Mouse (Mus musculus) CH12.LX (cell line): ENCODE results near the gene Bmpr2. TPM values are rescaled to one million over a fixed set of nuclear protein-coding genes. Genes with fewer than 3 reads are reported as not detected.

ENCODE experiments used
- DNase-seq: peaks from one replicate; pipeline ENCODE4 v3.0.0-alpha.2; 2013; ENCODE audit errors: extremely low read depth
- H3K27ac ChIP-seq: 2 replicates; pipeline ENCODE4 v1.5.1; 2012; ENCODE audit warnings: low read depth, mild to moderate bottlenecking, control low read depth, moderate library complexity; ENCODE audit not compliant: insufficient read depth
- H3K27me3 ChIP-seq: replicated peaks from 2 replicates; pipeline ENCODE3; 2012; ENCODE audit warnings: inconsistent platforms
- H3K36me3 ChIP-seq, 2 experiments: replicated peaks in 1 of 2; 2 replicates each; pipeline versions ENCODE3 to v1.6.1; 2012; ENCODE audit warnings: inconsistent platforms in 1 of 2, low read length in 1 of 2, mild to moderate bottlenecking in 1 of 2, mixed read lengths in 1 of 2, moderate library complexity in 1 of 2; ENCODE audit not compliant: control insufficient read depth in 1 of 2, insufficient read depth in 1 of 2
- H3K4me1 ChIP-seq, 2 experiments: 2 replicates each; pipeline ENCODE4 v1.6.1; 2012; ENCODE audit warnings: inconsistent platforms in 1 of 2, moderate library complexity in 1 of 2; ENCODE audit not compliant: insufficient read depth in 2 of 2, control insufficient read depth in 1 of 2
- H3K4me2 ChIP-seq: 2 replicates; pipeline ENCODE4 v1.6.1; 2012; ENCODE audit warnings: low read depth, mild to moderate bottlenecking, control low read depth; ENCODE audit not compliant: poor library complexity, insufficient read depth, severe bottlenecking
- H3K4me3 ChIP-seq, 3 experiments: fragments of 150-350 bp in 1 of 3; sonication (generic) in 1 of 3; replicated peaks in 1 of 3; 2 replicates each; pipeline versions ENCODE3 to v1.5.1; 2011 to 2012; ENCODE audit warnings: low read depth in 2 of 3, low read length in 2 of 3, mild to moderate bottlenecking in 2 of 3, moderate library complexity in 2 of 3, control low read depth in 1 of 3, improper control_type of control experiment in 1 of 3, inconsistent platforms in 1 of 3, mixed read lengths in 1 of 3; ENCODE audit not compliant: poor library complexity in 1 of 3
- H3K79me2 ChIP-seq: replicated peaks from 2 replicates; pipeline ENCODE4 v1.6.1; 2012; ENCODE audit warnings: mild to moderate bottlenecking, moderate library complexity; ENCODE audit not compliant: control insufficient read depth, poor library complexity, insufficient read depth, severe bottlenecking; ENCODE audit errors: extremely low read depth
- H3K9ac ChIP-seq: 2 replicates; pipeline ENCODE4 v1.6.1; 2012; ENCODE audit warnings: low read depth, mild to moderate bottlenecking, control low read depth, moderate library complexity; ENCODE audit not compliant: insufficient read depth
- H3K9me3 ChIP-seq: replicated peaks from 2 replicates; pipeline ENCODE3; 2012; ENCODE audit warnings: low read length, inconsistent platforms, mixed read lengths
- BHLHE40 ChIP-seq: IDR thresholded peaks from 2 replicates; pipeline ENCODE4 v1.6.1; 2011; ENCODE audit warnings: mild to moderate bottlenecking, low read depth, low read length, improper control_type of control experiment
- E2F4 ChIP-seq: IDR thresholded peaks from 2 replicates; pipeline ENCODE4 v1.6.1; 2011; ENCODE audit warnings: low read depth, low read length, improper control_type of control experiment; ENCODE audit not compliant: insufficient replicate concordance
- ELF1 ChIP-seq: IDR thresholded peaks from 2 replicates; pipeline ENCODE4 v1.6.1; 2014; ENCODE audit warnings: low read depth, mild to moderate bottlenecking, inconsistent platforms, low read length, improper control_type of control experiment
- JUND ChIP-seq: conservative IDR thresholded peaks from 2 replicates; pipeline ENCODE4 v1.6.1; 2011; ENCODE audit warnings: low read depth, low read length, improper control_type of control experiment
- MAX ChIP-seq: IDR thresholded peaks from 2 replicates; pipeline ENCODE4 v1.6.1; 2011; ENCODE audit warnings: low read length, improper control_type of control experiment
- NELFE ChIP-seq: IDR thresholded peaks from 2 replicates; pipeline ENCODE4 v1.6.1; 2011; ENCODE audit warnings: low read depth, low read length, improper control_type of control experiment
- POLR2A ChIP-seq: IDR thresholded peaks from 2 replicates; pipeline ENCODE4 v1.6.1; 2011; ENCODE audit warnings: low read depth, mild to moderate bottlenecking, improper control_type of control experiment, low read length
- RAD21 ChIP-seq: IDR thresholded peaks from 2 replicates; pipeline ENCODE4 v1.6.1; 2011; ENCODE audit warnings: low read depth, mild to moderate bottlenecking, low read length, improper control_type of control experiment, moderate library complexity
- ZMIZ1 ChIP-seq: IDR thresholded peaks from 2 replicates; pipeline ENCODE4 v1.6.1; 2012; ENCODE audit warnings: low read depth, mild to moderate bottlenecking, inconsistent platforms, low read length, improper control_type of control experiment
- dilution Hi-C: fragments of 300-500 bp; cut with MboI; formaldehyde crosslinking; loops from 2 replicates; pipeline ENCODE4 v1.14.3; 2020; ENCODE audit warnings: low sequenced_read_pairs; ENCODE audit not compliant: extremely low pct_unique_long_range_greater_than_20kb, extremely low pct_ligation_motif_present
- in situ Hi-C: fragments of 300-500 bp; cut with MboI; formaldehyde crosslinking; loops from 3 replicates; pipeline ENCODE4 v1.14.3; 2019; ENCODE audit warnings: low sequenced_read_pairs, low pct_ligation_motif_present, low pct_unique_long_range_greater_than_20kb, mixed read lengths
- polyA plus RNA-seq: library from polyadenylated mRNA; unstranded; fragments of >175 nt; gene quantifications from 2 replicates; pipeline ENCODE4 v1.2.1, GENCODE M21; 2012; ENCODE audit warnings: low read depth; ENCODE audit not compliant: insufficient read length
- total RNA-seq, 2 experiments: library from RNA; depleted of rRNA; stranded (reverse); fragments of 300-350 nt in 1 of 2; fragments of >200 nt in 1 of 2; gene quantifications; 2 replicates each; pipeline ENCODE4 v1.2.3; 2012 to 2014

Gene Bmpr2
- total and polyA plus RNA-seq, 3 experiments = 3.6 to 5.0 (median 4.7) TPM

GRCm38 (mm10) chr1:59738768-59739414 lies 24.3 kb upstream of the Bmpr2 start:
- H3K27ac ChIP-seq = no peak overlapping the region

GRCm38 (mm10) chr1:59739577-59740354 lies 23.4 kb upstream of the Bmpr2 start:
- Histone ChIP-seq H3K4me1 (no peaks in the 10 kb centered on the region), H3K4me3 (no peak overlapping the region), H3K4me2 (no peak overlapping the region), H3K27me3 (no peaks in the 10 kb centered on the region), H3K36me3 (no peaks in the 10 kb centered on the region), H3K27ac (no peak overlapping the region), H3K9me3 (no peaks in the 10 kb centered on the region), H3K9ac (no peak overlapping the region), H3K79me2 (no peaks in the 10 kb centered on the region)
- no peak for DNase-seq
- dilution Hi-C loops (no loop called here), in situ Hi-C loops (no loop called here)
- TF ChIP-seq ELF1 (no peak), MAX (no peak), JUND (no peak), E2F4 (no peak), BHLHE40 (no peak)

More at GRCm38 (mm10) chr1:59738768-59739414, 24.3 kb upstream of the Bmpr2 start:
- Histone ChIP-seq H3K4me1 (no peaks in the 10 kb centered on the region), H3K9ac (no peak overlapping the region), H3K27me3 (no peaks in the 10 kb centered on the region), H3K79me2 (no peaks in the 10 kb centered on the region), H3K36me3 (no peaks in the 10 kb centered on the region), H3K4me3 (no peak overlapping the region), H3K4me2 (no peak overlapping the region), H3K9me3 (no peaks in the 10 kb centered on the region)
- TF ChIP-seq ZMIZ1 = no peak
- dilution Hi-C loops = no loop called here
- DNase-seq = no peak
- in situ Hi-C loops = no loop called here

DNA sequence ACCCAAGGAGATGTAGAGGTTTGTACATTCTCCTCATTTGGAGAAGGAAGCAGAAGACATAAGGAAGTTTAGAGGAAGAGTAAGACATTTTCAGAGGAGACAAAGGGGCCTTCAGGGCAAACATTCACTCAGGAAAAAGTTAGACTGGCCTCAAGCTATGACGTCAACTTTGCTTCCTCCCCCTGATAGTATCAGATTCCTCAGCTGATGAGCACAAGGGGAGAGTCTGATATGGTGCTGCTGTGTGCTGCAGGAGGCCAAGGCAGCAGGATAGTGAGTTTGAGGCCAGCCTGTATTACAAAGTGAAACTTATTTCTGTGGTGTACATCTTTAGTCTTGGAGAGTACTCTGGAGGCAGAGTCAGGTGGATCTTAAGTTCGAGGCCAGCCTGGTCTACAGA lies 14.2 kb upstream of the Bmpr2 start:
- dilution Hi-C loops (no loop called here), in situ Hi-C loops (no loop called here)
- DNase-seq = no peak
- Histone ChIP-seq H3K4me1 (no peaks in the 10 kb centered on the region; a peak in 1 of 4 replicates), H3K9ac (no peak overlapping the region), H3K27ac (no peak overlapping the region), H3K27me3 (no peaks in the 10 kb centered on the region), H3K4me2 (no peak overlapping the region), H3K4me3 (no peak overlapping the region), H3K79me2 (no peaks in the 10 kb centered on the region), H3K36me3 (no peaks in the 10 kb centered on the region), H3K9me3 (no peaks in the 10 kb centered on the region)
- TF ChIP-seq RAD21 = no peak
- no peak for TF ChIP-seq POLR2A
- no peak for TF ChIP-seq NELFE
